Mouse (Mus musculus): Measurements from ENCODE around the gene Plin2.
"Not testable (repeated sequence)": the region's sequence is repeated elsewhere in the genome, so short reads cannot be mapped to it uniquely, and the experiment has no call there.

Gene Plin2

DNA sequence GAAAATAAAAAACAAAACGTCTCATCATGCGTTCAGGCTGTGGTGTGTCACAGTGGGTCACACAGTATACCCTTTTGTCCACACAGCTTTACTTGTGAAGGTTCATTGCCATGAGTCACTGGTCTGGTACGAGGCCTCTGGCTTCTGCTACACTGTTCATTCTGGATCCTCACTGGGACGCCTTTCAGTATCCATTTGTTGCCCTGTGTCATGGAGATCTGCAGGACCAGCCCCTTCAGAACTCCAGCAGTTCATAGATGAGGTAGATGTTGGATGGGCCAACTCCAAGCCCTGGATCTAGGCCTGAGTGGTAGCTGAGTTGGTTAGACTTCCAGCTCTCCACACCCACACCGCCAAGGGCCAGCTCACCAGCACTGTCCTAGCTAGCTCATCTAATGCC is 13.9 kb upstream of the Plin2 start:
- DNase-seq (ENCODE audit: low read depth, low spot score) = no peak

GRCm38 (mm10) chr4:86683280-86683679 is 13.4 kb upstream of the Plin2 start:
- no peak for DNase-seq (ENCODE audit: low read depth, low spot score)

GRCm38 (mm10) chr4:86681846-86682245 is 12.0 kb upstream of the Plin2 start:
- no peak for DNase-seq (ENCODE audit: low read depth, low spot score)

DNA sequence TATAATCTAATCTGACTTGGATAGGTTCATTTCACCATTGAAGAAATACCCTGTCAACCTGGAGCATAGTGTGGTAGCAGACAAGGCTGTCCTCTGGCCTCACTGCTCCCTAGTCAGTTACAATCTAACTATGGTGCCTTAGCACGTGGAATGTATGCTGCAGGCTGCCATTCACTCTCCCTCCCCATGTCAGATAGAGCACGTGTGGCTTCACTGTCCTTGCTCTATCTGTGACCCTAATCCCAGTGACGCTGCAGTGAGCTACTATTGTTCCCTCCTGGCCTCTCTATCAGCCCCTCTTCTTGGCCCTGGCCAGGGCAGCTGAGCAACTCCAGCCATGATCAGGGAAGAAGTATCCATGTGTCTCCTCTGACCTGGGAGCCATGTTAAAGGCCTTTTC is 11.6 kb upstream of the Plin2 start:
- DNase-seq (ENCODE audit: low read depth, low spot score) = no peak

DNA sequence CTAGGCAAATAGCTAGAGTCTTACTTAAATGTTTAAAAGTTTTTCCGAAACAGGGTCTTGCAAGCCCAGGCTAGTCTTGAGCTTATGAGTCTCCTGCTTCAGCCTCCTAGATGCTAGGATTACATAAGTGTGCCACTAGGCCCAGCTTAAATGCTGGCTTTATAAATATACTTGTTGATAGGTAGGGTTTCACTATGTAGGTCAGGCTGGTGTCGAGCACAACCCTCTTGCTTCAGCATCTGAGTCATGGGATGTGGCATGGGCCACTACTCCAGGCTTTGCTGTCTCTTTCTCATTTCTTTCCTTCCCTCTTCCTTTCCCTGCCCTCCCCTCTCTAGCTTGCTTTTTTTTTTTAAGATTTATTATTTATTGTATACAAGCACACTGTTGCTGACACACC is 9.8 kb upstream of the Plin2 start:
- DNase-seq (ENCODE audit: low read depth, low spot score) = no peak

DNA sequence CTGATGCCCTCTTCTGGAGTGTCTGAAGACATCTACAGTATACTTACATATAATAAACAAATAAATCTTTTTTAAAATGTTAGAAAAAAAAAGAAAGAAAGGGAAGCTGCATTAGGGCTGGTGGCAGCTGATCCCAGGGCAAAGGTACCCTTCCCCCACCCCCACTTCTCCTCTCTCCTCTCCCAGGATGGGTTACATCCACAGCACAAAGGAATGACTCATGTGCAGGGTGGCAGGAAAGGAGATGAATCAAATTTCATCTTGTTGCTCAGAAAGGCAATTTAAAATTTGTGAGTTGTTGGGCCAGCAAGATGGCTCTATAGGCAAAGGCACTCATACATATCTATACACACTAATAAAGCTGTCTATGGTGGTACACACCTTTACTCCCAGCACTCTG is 6.9 kb upstream of the Plin2 start:
- DNase-seq (ENCODE audit: low read depth, low spot score) = no peak

DNA sequence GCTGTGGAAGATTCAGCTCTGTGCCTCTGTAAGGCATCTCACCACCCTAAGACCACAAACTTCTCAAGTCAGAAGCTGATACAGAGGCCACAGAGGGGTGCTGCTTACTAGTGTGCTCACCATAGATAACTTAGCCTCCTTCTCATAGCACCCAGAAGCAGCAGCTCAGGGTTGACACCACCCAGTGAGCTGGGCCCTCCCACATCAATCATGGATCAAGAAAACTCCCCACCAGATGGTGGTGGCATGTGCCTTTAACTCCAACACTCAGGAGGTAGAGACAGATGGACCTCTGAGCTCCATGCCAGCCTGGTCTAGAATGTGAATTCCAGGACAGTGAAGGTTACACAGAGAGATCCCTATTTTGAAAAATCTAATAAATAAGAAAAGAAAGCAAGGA is 4.9 kb upstream of the Plin2 start:
- not testable (repeated sequence) for DNase-seq (ENCODE audit: low read depth, low spot score)

DNA sequence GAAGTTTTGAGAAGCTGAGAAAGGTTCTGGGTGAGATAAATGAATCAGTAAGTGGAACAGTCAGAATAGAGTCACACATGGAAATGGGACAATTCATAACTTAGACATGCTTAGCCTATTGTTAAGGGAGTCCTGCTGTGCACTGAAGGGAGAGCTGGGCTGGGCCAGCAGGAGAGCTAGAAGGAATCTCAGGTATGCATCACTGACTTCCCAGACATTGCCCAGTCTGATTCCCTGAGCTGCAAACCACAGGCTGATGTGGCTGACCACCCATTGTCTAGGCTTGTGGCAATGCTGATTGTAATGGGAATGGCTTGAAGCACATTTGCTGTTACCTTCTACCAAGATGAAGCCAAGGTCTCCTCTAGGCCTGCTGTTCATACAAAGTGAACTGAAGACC is 4.3 kb upstream of the Plin2 start:
- not testable (repeated sequence) for DNase-seq (ENCODE audit: low read depth, low spot score)

DNA sequence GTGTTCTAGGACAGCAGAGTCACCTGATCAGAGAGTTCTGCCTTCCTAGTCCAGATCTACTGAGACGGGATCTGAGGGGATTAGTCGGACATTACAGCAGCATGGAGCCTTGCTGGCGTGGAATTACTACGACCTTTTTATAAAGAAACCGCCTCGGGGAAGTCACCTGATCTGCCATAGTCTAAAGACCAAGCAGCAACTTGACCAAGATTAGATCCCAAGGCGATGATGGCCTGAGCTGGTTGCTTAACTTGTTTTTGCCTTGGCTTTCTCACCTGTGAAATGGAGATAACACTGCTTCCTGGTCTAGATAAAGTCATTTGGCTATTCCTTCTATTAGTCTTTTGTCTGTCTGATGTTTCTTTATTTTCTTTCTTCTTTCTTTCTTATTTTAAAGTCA is 2.6 kb upstream of the Plin2 start:
- no peak for DNase-seq (ENCODE audit: low read depth, low spot score)

DNA sequence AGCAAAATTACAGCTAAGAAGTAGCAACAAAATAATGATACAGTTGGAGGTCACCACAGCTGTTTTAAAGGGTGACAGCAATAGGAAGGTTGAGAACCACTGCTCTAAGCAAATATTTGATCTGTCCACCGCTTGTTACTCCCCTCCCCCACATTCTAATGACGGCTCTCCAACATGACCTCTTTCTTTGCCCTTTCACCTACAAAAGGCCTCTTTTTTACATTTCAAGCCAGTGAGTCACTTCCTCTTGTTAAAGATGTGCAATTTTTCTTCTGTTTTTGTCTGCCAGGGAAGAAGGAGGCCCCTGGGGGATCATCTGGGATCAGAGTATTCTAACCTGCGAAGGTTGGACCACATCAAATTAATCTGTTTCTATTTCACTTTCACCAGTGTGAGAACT is 1.9 kb upstream of the Plin2 start:
- no peak for DNase-seq (ENCODE audit: low read depth, low spot score)

DNA sequence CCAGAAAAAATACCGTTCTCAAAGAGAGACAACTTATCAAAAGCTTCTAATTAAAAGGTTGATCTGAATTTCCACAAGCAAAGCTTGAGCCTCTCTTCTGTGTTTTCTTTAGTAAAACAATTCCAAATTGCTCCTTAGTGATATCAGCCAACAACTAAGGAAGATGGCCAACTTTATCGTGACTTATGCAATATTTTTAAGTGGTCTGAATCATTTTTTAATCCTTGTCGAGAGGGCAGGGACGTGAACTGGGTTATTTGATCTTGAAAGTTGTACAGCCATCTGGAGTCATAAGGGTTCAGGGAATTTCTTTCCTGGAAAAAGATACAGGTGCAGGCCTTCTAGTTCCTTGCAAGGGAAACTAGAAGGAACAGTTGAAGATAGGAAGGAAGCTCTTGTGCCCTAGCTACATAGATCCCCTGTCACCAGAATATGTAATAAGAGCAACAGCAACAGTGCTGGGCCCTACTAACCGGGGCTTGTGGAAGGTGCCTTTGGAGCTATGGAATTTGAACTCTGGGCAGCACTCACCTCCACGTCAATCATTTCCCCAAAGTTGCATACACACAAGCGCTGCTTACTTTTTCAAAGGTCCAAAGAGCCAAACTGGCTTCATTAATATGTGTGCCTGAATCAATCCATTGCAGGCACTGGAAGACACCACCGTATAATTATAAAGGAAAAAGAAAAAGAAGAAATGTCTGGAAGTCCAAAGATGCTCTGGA is 884 bp upstream of the Plin2 start:
- no peak for DNase-seq (ENCODE audit: low read depth, low spot score)

DNA sequence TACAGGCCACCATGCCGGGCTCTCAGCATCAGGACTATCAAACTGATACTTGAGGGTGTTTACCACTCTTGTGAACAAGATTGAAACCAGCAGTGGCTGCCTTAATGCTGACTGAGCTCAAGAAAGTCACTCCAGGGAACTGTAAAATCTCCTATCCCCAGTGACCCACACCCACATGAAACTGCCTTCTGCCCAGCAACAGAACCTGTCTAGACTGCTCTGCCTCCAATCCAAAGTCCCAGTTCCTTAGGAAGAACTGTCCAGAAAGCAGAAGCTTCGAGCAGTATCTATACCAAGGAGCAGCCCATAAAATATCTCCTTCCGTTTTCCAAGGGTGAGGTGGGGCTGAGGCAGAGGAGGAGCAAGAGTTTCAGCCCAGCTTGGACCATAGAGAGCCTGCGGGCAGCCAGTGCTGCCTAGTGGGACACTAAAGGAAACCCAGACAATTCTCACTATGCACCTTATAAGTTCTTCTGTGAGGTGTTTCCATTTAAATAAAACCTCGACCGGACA is 563 bp downstream of the Plin2 start:
- DNase-seq (ENCODE audit: low read depth, low spot score) = not testable (repeated sequence)

GRCm38 (mm10) chr4:86668290-86669000 is 1.4 kb downstream of the Plin2 start:
- no peak for DNase-seq (ENCODE audit: low read depth, low spot score)

GRCm38 (mm10) chr4:86665596-86665995 is 4.3 kb downstream of the Plin2 start:
- DNase-seq (ENCODE audit: low read depth, low spot score) = no peak

DNA sequence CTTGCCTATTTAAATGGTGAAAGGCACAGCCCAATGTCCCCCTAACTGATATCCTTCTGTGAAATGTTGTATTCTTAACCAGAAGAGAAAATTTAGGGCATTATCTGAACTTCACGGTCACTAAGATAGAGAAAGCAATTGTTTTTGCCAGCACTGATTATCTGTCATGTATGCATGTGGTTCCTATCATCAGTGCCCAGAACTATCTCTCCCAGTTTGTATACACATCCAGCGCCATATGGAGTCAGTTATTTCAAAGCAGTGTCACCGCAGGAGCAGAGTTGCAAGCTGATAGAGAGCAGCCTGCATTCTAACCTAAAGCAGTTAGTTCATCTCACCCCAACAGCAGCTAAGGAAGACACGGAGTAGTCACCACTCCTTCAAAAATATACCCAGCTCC is 5.9 kb downstream of the Plin2 start:
- no peak for DNase-seq (ENCODE audit: low read depth, low spot score)

- DNase-seq (ENCODE audit: low read depth, low spot score) = no peak
Observed at GRCm38 (mm10) chr4:86657176-86657575, 12.7 kb downstream of the Plin2 start.

- DNase-seq (ENCODE audit: low read depth, low spot score) = not testable (repeated sequence)
Observed at GRCm38 (mm10) chr4:86656410-86656809, 13.4 kb downstream of the Plin2 start.

DNA sequence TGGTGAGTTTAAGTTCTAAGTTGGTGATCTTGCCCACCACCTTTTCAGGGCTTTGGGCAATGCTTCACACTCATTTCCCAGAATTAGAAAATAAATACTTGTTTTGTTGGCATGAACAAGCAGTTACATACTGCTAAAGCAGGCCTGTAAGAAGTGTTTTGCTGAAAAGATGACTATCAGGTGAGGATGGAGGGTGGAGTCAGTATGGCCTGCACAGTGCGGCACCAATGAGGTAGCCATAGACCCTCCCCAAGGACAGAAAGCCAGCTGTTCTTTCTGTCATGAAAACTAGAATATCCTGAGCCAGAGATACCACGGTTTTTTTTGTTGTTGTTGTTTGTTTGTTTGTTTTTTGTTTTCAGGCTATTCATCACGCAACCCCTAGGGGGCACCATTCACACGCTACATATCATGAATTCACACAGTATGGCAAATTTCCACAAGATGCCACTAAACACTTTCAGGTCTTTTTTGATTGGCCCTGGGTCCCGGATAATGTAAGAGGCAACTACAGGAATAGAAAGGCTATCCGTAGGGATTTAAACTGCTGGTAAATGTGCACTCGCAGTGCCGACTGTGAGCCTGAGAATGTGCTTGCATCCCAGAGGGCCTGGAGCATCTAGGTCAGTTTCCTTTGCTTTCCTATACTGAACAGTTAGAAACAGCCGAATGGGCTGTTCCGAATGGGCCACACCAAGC is 18.0 kb downstream of the Plin2 start:
- DNase-seq (ENCODE audit: low read depth, low spot score) = no peak

- DNase-seq (ENCODE audit: low read depth, low spot score) = not testable (repeated sequence)
Observed at GRCm38 (mm10) chr4:86648394-86648793, 21.5 kb downstream of the Plin2 start.

GRCm38 (mm10) chr4:86637561-86637960 is 32.3 kb downstream of the Plin2 start:
- not testable (repeated sequence) for DNase-seq (ENCODE audit: low read depth, low spot score)

DNA sequence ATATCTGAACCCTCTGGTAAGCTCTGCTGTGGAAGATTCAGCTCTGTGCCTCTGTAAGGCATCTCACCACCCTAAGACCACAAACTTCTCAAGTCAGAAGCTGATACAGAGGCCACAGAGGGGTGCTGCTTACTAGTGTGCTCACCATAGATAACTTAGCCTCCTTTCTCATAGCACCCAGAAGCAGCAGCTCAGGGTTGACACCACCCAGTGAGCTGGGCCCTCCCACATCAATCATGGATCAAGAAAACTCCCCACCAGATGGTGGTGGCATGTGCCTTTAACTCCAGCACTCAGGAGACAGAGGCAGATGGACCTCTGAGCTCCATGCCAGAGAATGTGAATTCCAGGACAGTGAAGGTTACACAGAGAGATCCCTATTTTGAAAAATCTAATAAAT is 35.0 kb downstream of the Plin2 start:
- not testable (repeated sequence) for DNase-seq (ENCODE audit: low read depth, low spot score)

GRCm38 (mm10) chr4:86634312-86634711 is 35.5 kb downstream of the Plin2 start:
- not testable (repeated sequence) for DNase-seq (ENCODE audit: low read depth, low spot score)
